ENCODE assay signal across 25 mouse cellular contexts in the genomic region with DNA sequence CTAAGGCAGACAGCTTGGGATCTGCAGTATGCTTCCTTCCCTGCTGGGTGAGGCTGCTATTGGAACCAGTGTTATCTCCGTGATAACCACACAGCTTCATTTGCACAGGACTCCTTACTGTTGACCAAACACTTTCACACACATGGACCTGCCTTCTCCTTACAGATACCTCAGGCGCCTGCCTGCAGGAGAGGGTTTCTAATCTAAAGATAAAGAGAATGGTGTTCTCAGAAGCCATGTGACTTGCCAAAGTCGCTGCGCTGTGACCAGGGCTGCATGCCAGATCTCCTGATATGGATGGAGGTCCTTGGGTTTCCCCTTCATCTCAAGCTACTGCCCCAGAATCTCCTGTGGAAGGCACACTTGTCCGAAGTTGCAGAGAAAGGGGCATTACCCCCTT. TPM values are rescaled to one million over a fixed set of nuclear protein-coding genes. Genes with fewer than 3 reads are reported as not detected.
"Had no signal": no experiment of that assay in that cellular context is flagged by ENCODE, and none has a peak within 500 bp of the region (broad histone marks: within the 10 kb centered on the region; RNA-seq: fewer than 3 reads in every experiment).

No protein-coding gene starts in this region.

- ATAC-seq: midbrain, embryonic 13.5 days had no signal

- H3K4me3 ChIP-seq: kidney, embryonic 15.5 days; left cerebral cortex, adult 2 months; liver, embryonic 13.5 days; midbrain, embryonic 13.5 days; myocyte had no signal

- H3K27ac ChIP-seq: kidney, embryonic 15.5 days; left cerebral cortex, adult 2 months; liver, embryonic 13.5 days; midbrain, embryonic 13.5 days had no signal

- H3K36me3 ChIP-seq: kidney, embryonic 15.5 days; liver, embryonic 13.5 days; midbrain, embryonic 13.5 days had no signal

- H3K4me2 ChIP-seq: kidney, embryonic 15.5 days; liver, embryonic 13.5 days; midbrain, embryonic 13.5 days had no signal

- H3K27me3 ChIP-seq: kidney, embryonic 15.5 days; midbrain, embryonic 13.5 days had no signal

- DNase-seq: kidney, adult 8-10 months; kidney, postnatal 10 days; kidney, postnatal 36 days; layer of hippocampus, postnatal 36 days; liver, embryonic 13.5 days; lung, adult 2 months; lung, postnatal 14 days; thymus, adult 2 months; thymus, postnatal 14 days; thymus, postnatal 4 days had no signal

- H3K9me3 ChIP-seq: kidney, embryonic 15.5 days; liver, embryonic 13.5 days; midbrain, embryonic 13.5 days had no signal

- H3K9ac ChIP-seq: kidney, embryonic 15.5 days; liver, embryonic 13.5 days; midbrain, embryonic 13.5 days had no signal

RNA-seq across cellular contexts. Expression of a gene that starts 14.8 kb away (rescaled TPM):
- total RNA-seq: megakaryocyte-erythroid progenitor cell, adult 5-6 weeks had no signal

RNA-seq across cellular contexts. Expression of a gene that starts 52.8 kb away (rescaled TPM):
- total RNA-seq: layer of hippocampus, postnatal 10 days; layer of hippocampus, postnatal 36 days; left cerebral cortex, postnatal 10 days; liver, adult 2 months; megakaryocyte progenitor cell, adult 5-6 weeks; megakaryocyte-erythroid progenitor cell, adult 5-6 weeks had no signal
- polyA plus RNA-seq: limb, embryonic 11.5 days; liver, adult 2 months; liver, embryonic 13.5 days; liver, embryonic 16.5 days; lung, adult 2 months; lung, embryonic 16.5 days; myocyte; neural tube, embryonic 11.5 days; small intestine, adult 2 months; spleen, adult 2 months; thymus, adult 2 months had no signal
